Mouse (Mus musculus): ENCODE measurements around the gene Pde6b. TPM values are rescaled to one million over a fixed set of nuclear protein-coding genes. Genes with fewer than 3 reads are reported as not detected.

The Pde6b gene
- total and polyA plus RNA-seq, 2 experiments = not detected

- Histone ChIP-seq H3K36me3 (ENCODE audit: control insufficient read depth, insufficient read depth, low read length) (no peaks in the 10 kb centered on the region; the same call in 1 of the 2 replicates), H3K4me1 (ENCODE audit: control insufficient read depth, insufficient read depth, low read length) (peaks cover 17% of the 10 kb centered on the region), H3K27ac (replicated peaks; ENCODE audit: insufficient read depth, low read depth, low read length) (no peak overlapping the region), H3K4me3 (ENCODE audit: insufficient read depth, low read depth, low read length) (no peak overlapping the region), H3K79me2 (ENCODE audit: control insufficient read depth, insufficient read depth, low read length) (peaks cover 66% of the 10 kb centered on the region), H3K27me3 (ENCODE audit: control insufficient read depth, insufficient read depth, low read length) (no peaks in the 10 kb centered on the region), H3K9ac (ENCODE audit: low read depth, low read length) (no peak overlapping the region)
- TF ChIP-seq POLR2A (IDR thresholded peaks at IDR 0.05; ENCODE audit: extremely low read depth, insufficient read depth, low read length) (no peak), CTCF (IDR thresholded peaks at IDR 0.05; ENCODE audit: low read depth, low read length) (no peak)
- DNase-seq (ENCODE audit: extremely low read depth, low read depth, low spot score) = no peak
- 100% methylated on average over 1 of the region's 1 CpGs for WGBS
Observed at GRCm38 (mm10) chr5:108466647-108467046, 78.5 kb downstream of the Pde6b start.

GRCm38 (mm10) chr5:108469617-108470016 lies 81.4 kb downstream of the Pde6b start:
- WGBS = 89% methylated on average over 7 of the region's 7 CpGs
- TF ChIP-seq CTCF (IDR thresholded peaks at IDR 0.05; ENCODE audit: low read depth, low read length) = no peak
- no peak for TF ChIP-seq POLR2A (IDR thresholded peaks at IDR 0.05; ENCODE audit: extremely low read depth, insufficient read depth, low read length)
- H3K79me2 ChIP-seq (ENCODE audit: control insufficient read depth, insufficient read depth, low read length) = peaks cover 57% of the 10 kb centered on the region
- peaks cover 2% of the 10 kb centered on the region; the same call in 1 of the 2 replicates for H3K4me1 ChIP-seq (ENCODE audit: control insufficient read depth, insufficient read depth, low read length)
- no peak for DNase-seq (ENCODE audit: extremely low read depth, low read depth, low spot score)
- H3K9ac ChIP-seq (ENCODE audit: low read depth, low read length) = no peak overlapping the region
- H3K27me3 ChIP-seq (ENCODE audit: control insufficient read depth, insufficient read depth, low read length) = no peaks in the 10 kb centered on the region
- no peak overlapping the region for H3K27ac ChIP-seq (replicated peaks; ENCODE audit: insufficient read depth, low read depth, low read length)
- H3K4me3 ChIP-seq (ENCODE audit: insufficient read depth, low read depth, low read length) = no peak overlapping the region
- H3K36me3 ChIP-seq (ENCODE audit: control insufficient read depth, insufficient read depth, low read length) = peaks cover 22% of the 10 kb centered on the region

- 81% methylated on average over 4 of the region's 4 CpGs for WGBS
- H3K9ac ChIP-seq (ENCODE audit: low read depth, low read length) = no peak overlapping the region
- peaks cover 30% of the 10 kb centered on the region for H3K79me2 ChIP-seq (ENCODE audit: control insufficient read depth, insufficient read depth, low read length)
- no peak for DNase-seq (ENCODE audit: extremely low read depth, low read depth, low spot score)
- no peak overlapping the region for H3K4me3 ChIP-seq (ENCODE audit: insufficient read depth, low read depth, low read length)
- peaks cover 44% of the 10 kb centered on the region for H3K36me3 ChIP-seq (ENCODE audit: control insufficient read depth, insufficient read depth, low read length)
- no peaks in the 10 kb centered on the region for H3K4me1 ChIP-seq (ENCODE audit: control insufficient read depth, insufficient read depth, low read length)
- no peak overlapping the region for H3K27ac ChIP-seq (replicated peaks; ENCODE audit: insufficient read depth, low read depth, low read length)
- TF ChIP-seq CTCF (IDR thresholded peaks at IDR 0.05; ENCODE audit: low read depth, low read length) = no peak
- TF ChIP-seq POLR2A (IDR thresholded peaks at IDR 0.05; ENCODE audit: extremely low read depth, insufficient read depth, low read length) = no peak
- H3K27me3 ChIP-seq (ENCODE audit: control insufficient read depth, insufficient read depth, low read length) = no peaks in the 10 kb centered on the region
Observed at GRCm38 (mm10) chr5:108473737-108474136, 85.5 kb downstream of the Pde6b start.

DNA sequence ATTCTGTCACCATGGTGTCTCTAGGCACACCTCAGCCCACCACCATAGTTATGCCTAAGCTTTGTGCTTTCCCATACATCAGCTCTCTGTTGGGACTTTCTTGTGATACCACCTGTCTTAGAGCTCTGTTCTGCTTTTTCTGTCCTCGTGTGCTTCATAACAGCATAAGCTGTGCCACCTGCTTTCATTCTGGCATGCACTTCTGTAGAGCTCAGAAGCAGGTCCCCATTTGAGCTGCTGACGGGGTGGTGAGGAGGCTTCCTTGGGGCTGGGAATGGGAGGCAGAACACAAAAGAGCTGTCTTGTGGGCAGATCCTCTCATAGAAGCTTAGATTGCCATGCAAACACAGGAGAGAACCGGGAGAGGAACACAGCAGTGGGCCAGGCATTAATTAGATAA lies 87.8 kb downstream of the Pde6b start:
- Histone ChIP-seq H3K79me2 (ENCODE audit: control insufficient read depth, insufficient read depth, low read length) (peaks cover 17% of the 10 kb centered on the region), H3K9ac (ENCODE audit: low read depth, low read length) (no peak overlapping the region), H3K36me3 (ENCODE audit: control insufficient read depth, insufficient read depth, low read length) (peaks cover 47% of the 10 kb centered on the region), H3K4me1 (ENCODE audit: control insufficient read depth, insufficient read depth, low read length) (no peaks in the 10 kb centered on the region), H3K27ac (replicated peaks; ENCODE audit: insufficient read depth, low read depth, low read length) (no peak overlapping the region), H3K27me3 (ENCODE audit: control insufficient read depth, insufficient read depth, low read length) (no peaks in the 10 kb centered on the region), H3K4me3 (ENCODE audit: insufficient read depth, low read depth, low read length) (no peak overlapping the region)
- no peak for DNase-seq (ENCODE audit: extremely low read depth, low read depth, low spot score)
- TF ChIP-seq POLR2A (IDR thresholded peaks at IDR 0.05; ENCODE audit: extremely low read depth, insufficient read depth, low read length) (no peak), CTCF (IDR thresholded peaks at IDR 0.05; ENCODE audit: low read depth, low read length) (no peak)
- 91% methylated on average over 3 of the region's 3 CpGs for WGBS

Other genes with a start within 250 kb of the Pde6b start
- 11.3 and 13.0 TPM in 2 replicates for gene Dr1, start 119.5 kb upstream of the Pde6b start, total RNA-seq (2014; rRNA removed)
- gene Dr1, start 119.5 kb upstream of the Pde6b start, polyA plus RNA-seq (2012; rRNA removed) = 9.6 and 9.8 TPM in 2 replicates
- gene Pigg, start 75.8 kb upstream of the Pde6b start, total RNA-seq (2014; rRNA removed) = 10.8 and 11.7 TPM in 2 replicates
- 4.9 and 5.6 TPM in 2 replicates for gene Pigg, start 75.8 kb upstream of the Pde6b start, polyA plus RNA-seq (2012; rRNA removed)
- gene Gm42517, start 20.5 kb upstream of the Pde6b start, total RNA-seq (2014; rRNA removed) = not detected in 2 replicates
- gene Gm42517, start 20.5 kb upstream of the Pde6b start, polyA plus RNA-seq (2012; rRNA removed) = 0.06 TPM in 1 of 2 replicates, not detected in the other
- gene Atp5k, start 46.1 kb downstream of the Pde6b start, total RNA-seq (2014; rRNA removed) = 438 and 500 TPM in 2 replicates
- 65.2 and 73.2 TPM in 2 replicates for gene Atp5k, start 46.1 kb downstream of the Pde6b start, polyA plus RNA-seq (2012; rRNA removed)
- 1.9 and 3.0 TPM in 2 replicates for gene Mfsd7a, start 60.5 kb downstream of the Pde6b start, total RNA-seq (2014; rRNA removed)
- 2.6 and 4.7 TPM in 2 replicates for gene Mfsd7a, start 60.5 kb downstream of the Pde6b start, polyA plus RNA-seq (2012; rRNA removed)
- 11.4 and 13.3 TPM in 2 replicates for gene Pcgf3, start 72.8 kb downstream of the Pde6b start, total RNA-seq (2014; rRNA removed)
- gene Pcgf3, start 72.8 kb downstream of the Pde6b start, polyA plus RNA-seq (2012; rRNA removed) = 4.5 and 5.6 TPM in 2 replicates
- gene Cplx1, start 161.6 kb downstream of the Pde6b start, total RNA-seq (2014; rRNA removed) = not detected in 2 replicates
- gene Cplx1, start 161.6 kb downstream of the Pde6b start, polyA plus RNA-seq (2012; rRNA removed) = not detected in 2 replicates
- gene Gak, start 241.4 kb downstream of the Pde6b start, total RNA-seq (2014; rRNA removed) = 32.7 and 39.8 TPM in 2 replicates
- 48.0 and 54.7 TPM in 2 replicates for gene Gak, start 241.4 kb downstream of the Pde6b start, polyA plus RNA-seq (2012; rRNA removed)
- gene Tmem175, start 241.4 kb downstream of the Pde6b start, total RNA-seq (2014; rRNA removed) = 6.0 and 9.9 TPM in 2 replicates
- gene Tmem175, start 241.4 kb downstream of the Pde6b start, polyA plus RNA-seq (2012; rRNA removed) = 19.4 TPM in 2 replicates